Mouse (Mus musculus) limb, embryonic 15.5 days (tissue): ENCODE data around the gene Slc38a9. TPM values are rescaled to one million over a fixed set of nuclear protein-coding genes. Genes with fewer than 3 reads are reported as not detected.

ENCODE experiments used
- ATAC-seq: fragments of 200-750 bp; cut with Nextera tagmentation; 2 replicates; pipeline ENCODE4 v1.8.0; 2017; ENCODE audit warnings: low read depth, moderate TSS enrichment; ENCODE audit not compliant: insufficient number of reproducible peaks, low FRiP score, low TSS enrichment
- H3K27ac ChIP-seq: fragments of 300-500 bp; sonication (generic); 2 replicates; pipeline ENCODE4 v1.5.1; 2015; ENCODE audit warnings: moderate library complexity, mild to moderate bottlenecking, inconsistent platforms
- H3K27me3 ChIP-seq: fragments of 300-500 bp; sonication (generic); 2 replicates; pipeline ENCODE4 v1.6.1; 2015; ENCODE audit warnings: inconsistent platforms
- H3K36me3 ChIP-seq: fragments of 300-500 bp; sonication (generic); 2 replicates; pipeline ENCODE4 v1.6.1; 2015; ENCODE audit warnings: inconsistent platforms
- H3K4me1 ChIP-seq: fragments of 300-500 bp; sonication (generic); 2 replicates; pipeline ENCODE4 v1.6.1; 2015; ENCODE audit warnings: inconsistent platforms
- H3K4me2 ChIP-seq: fragments of 300-500 bp; sonication (generic); 2 replicates; pipeline ENCODE4 v1.6.1; 2015; ENCODE audit warnings: mild to moderate bottlenecking, inconsistent platforms
- H3K4me3 ChIP-seq: fragments of 300-500 bp; sonication (generic); 2 replicates; pipeline ENCODE4 v1.5.1; 2015; ENCODE audit warnings: mild to moderate bottlenecking, inconsistent platforms
- H3K9ac ChIP-seq: fragments of 300-500 bp; sonication (generic); 2 replicates; pipeline ENCODE4 v1.6.1; 2015; ENCODE audit warnings: inconsistent platforms
- H3K9me3 ChIP-seq: fragments of 300-500 bp; sonication (generic); 2 replicates; pipeline ENCODE4 v1.6.1; 2016; ENCODE audit warnings: inconsistent platforms
- WGBS: fragments of 180-500 bp; shearing (Covaris S2); methylation state at CpG from one replicate; pipeline ENCODE4 v1.1.7; 2015; 5-methylcytosine and 5-hydroxymethylcytosine counted together
- polyA plus RNA-seq: library from polyadenylated mRNA; unstranded; fragments of >200 nt; fragmentation: Nextera tagmentation; extraction: Ambion mirVana; gene quantifications from 2 replicates; pipeline ENCODE4 v1.2.1, GENCODE M21; 2015

The Slc38a9 gene
- polyA plus RNA-seq, 1 experiment from 2014 or later = 17.9 TPM

- no peak within 1 kb of the TSS for H3K4me3 ChIP-seq
- H3K9me3 ChIP-seq = no peaks in the 10 kb centered on the region; the same call in 1 of the 2 replicates
- no peaks in the 10 kb centered on the region for H3K36me3 ChIP-seq
- H3K4me1 ChIP-seq = no peaks in the 10 kb centered on the region
- H3K9ac ChIP-seq = no peak within 1 kb of the TSS
- no peaks in the 10 kb centered on the region for H3K27me3 ChIP-seq
- no peak within 1 kb of the TSS for H3K27ac ChIP-seq
- WGBS = 71% methylated on average over 45 of the region's 45 CpGs
- H3K4me2 ChIP-seq = 0 out of 2 replicates have a peak within 1 kb of the TSS, but pooled peaks have one; percentile 3
- ATAC-seq = no peak
Observed at GRCm38 (mm10) chr13:112652205-112652604, 8.3 kb upstream of the Slc38a9 start, which contains the start of gene Ddx4. Gene Ddx4 (minus strand): TSS chr13:112652475.

DNA sequence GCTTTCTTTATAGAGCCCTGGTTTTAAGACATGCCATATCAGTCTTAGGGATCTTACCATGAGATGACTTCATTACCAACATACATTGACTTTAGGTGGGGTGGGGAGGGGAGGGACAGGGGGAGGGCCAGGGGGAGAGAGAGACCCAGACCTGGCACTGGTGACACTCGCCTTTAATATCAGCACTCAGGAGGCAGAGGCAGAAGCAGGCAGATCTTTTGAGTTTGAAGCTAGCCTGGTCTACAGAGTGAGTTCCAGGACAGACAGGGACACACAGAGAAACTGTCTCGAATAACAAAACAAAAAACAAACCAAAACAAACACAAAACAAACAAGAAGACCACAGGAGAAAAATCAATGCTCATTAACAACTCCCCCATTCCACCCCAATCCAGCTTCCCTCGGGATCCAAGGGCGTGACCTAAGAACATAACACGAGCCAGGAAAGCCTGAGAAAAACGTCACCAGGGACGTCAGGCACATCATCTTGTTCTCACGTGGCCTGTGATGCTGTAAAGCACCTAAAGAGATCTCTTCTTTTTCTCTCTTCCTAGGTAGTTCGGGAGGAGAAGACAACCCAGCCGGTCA is 471 bp upstream of the Slc38a9 start:
- no peaks in the 10 kb centered on the region for H3K27me3 ChIP-seq
- H3K9ac ChIP-seq = no peak overlapping the region
- H3K4me1 ChIP-seq = peaks cover 11% of the 10 kb centered on the region; the same call in 1 of the 2 replicates
- H3K4me3 ChIP-seq = peak overlapping the region; percentile 74
- no peak overlapping the region for H3K27ac ChIP-seq
- WGBS = 4% methylated on average over 10 of the region's 10 CpGs
- no peaks in the 10 kb centered on the region for H3K36me3 ChIP-seq
- peak; percentile 37; the same call in 1 of the 2 replicates for ATAC-seq
- H3K9me3 ChIP-seq = no peaks in the 10 kb centered on the region
- peak overlapping the region; percentile 84 for H3K4me2 ChIP-seq

DNA sequence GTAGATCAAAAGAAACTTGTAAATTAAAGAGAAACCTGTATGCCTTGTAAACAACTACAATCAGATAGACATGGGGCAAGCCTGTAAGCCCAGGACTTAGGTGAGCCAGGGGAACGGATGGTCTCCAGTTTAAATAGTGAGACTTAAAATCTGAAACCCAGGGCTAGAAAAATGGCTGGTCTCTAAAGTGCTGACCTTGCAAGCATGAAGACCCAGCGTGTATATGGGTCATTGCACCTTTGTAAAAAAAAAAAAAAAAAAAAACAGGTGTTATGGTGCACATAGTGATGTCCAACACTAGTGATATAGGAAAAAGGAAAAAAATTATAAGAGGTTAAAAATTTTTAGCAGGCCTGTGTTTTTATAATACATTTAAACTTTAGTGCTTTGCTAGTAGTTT is 1.1 kb downstream of the Slc38a9 start:
- no peak overlapping the region for H3K27ac ChIP-seq
- no peaks in the 10 kb centered on the region for H3K9me3 ChIP-seq
- no peak overlapping the region for H3K4me3 ChIP-seq
- H3K4me2 ChIP-seq = no peak overlapping the region
- ATAC-seq = no peak
- peaks cover 11% of the 10 kb centered on the region; the same call in 1 of the 2 replicates for H3K4me1 ChIP-seq
- no peak overlapping the region for H3K9ac ChIP-seq
- 67% methylated on average over 2 of the region's 2 CpGs for WGBS
- no peaks in the 10 kb centered on the region for H3K36me3 ChIP-seq
- no peaks in the 10 kb centered on the region for H3K27me3 ChIP-seq

GRCm38 (mm10) chr13:112666433-112667024 is 6.0 kb downstream of the Slc38a9 start:
- H3K9ac ChIP-seq = no peak overlapping the region
- ATAC-seq = no peak
- no peaks in the 10 kb centered on the region for H3K27me3 ChIP-seq
- H3K4me3 ChIP-seq = no peak overlapping the region
- no peaks in the 10 kb centered on the region for H3K9me3 ChIP-seq
- H3K4me1 ChIP-seq = peaks cover 2% of the 10 kb centered on the region; the same call in 1 of the 2 replicates
- no peak overlapping the region for H3K4me2 ChIP-seq
- 81% methylated on average over 10 of the region's 10 CpGs for WGBS
- H3K27ac ChIP-seq = no peak overlapping the region
- peaks cover 6% of the 10 kb centered on the region for H3K36me3 ChIP-seq

DNA sequence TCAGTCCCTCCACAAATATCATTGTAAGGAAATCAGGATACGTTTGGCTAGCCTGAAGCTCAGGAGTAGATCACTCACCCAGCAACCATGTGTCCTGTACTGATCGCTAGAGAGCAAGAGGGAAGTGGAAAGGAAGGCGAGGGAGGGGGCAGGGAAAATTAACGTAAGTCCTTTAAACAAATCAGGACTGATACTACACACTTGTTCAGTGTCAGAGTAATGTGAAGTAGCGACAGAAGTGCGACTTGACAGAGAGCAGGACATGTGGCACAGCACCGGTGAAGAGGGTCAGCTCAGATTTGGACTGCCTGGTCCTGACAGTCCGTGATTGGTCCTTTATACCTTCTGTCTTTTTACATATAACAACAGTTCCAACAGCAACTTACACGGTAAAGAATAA is 6.7 kb downstream of the Slc38a9 start:
- H3K9ac ChIP-seq = no peak overlapping the region
- ATAC-seq = no peak
- 67% methylated on average over 9 of the region's 9 CpGs for WGBS
- no peaks in the 10 kb centered on the region for H3K4me1 ChIP-seq
- no peaks in the 10 kb centered on the region for H3K27me3 ChIP-seq
- peaks cover 12% of the 10 kb centered on the region for H3K36me3 ChIP-seq
- no peak overlapping the region for H3K4me3 ChIP-seq
- H3K27ac ChIP-seq = no peak overlapping the region
- no peak overlapping the region for H3K4me2 ChIP-seq
- no peaks in the 10 kb centered on the region for H3K9me3 ChIP-seq

- Histone ChIP-seq H3K36me3 (peaks cover 12% of the 10 kb centered on the region), H3K27me3 (no peaks in the 10 kb centered on the region), H3K4me1 (peaks cover 7% of the 10 kb centered on the region), H3K9me3 (no peaks in the 10 kb centered on the region), H3K27ac (no peak overlapping the region), H3K4me3 (no peak overlapping the region), H3K4me2 (no peak overlapping the region), H3K9ac (no peak overlapping the region)
- 70% methylated on average over 13 of the region's 13 CpGs for whole genome bisulfite sequencing
- ATAC-seq = no peak
Observed at GRCm38 (mm10) chr13:112671708-112672107, 11.2 kb downstream of the Slc38a9 start.

DNA sequence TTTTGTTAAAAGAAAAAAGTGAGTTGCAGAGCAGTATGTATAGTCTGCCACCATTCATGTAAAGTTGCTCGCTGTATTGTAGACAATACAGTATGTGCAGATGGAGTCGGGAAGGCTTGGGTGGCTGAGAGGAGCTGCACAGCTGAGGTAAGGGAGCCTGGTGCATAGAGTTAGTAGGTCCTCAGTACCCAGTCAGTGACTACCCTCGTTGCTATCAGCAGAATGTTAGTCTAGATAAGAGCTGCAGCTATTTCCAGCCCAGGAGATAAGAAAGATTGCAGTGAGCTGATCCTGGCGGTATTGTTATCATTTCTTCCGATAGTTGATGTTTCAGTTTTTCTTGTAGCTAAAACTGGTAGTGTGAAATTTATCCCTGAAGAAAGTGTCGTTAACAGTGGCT is 12.2 kb downstream of the Slc38a9 start:
- H3K4me3 ChIP-seq = no peak overlapping the region
- 87% methylated on average over 6 of the region's 6 CpGs for WGBS
- no peaks in the 10 kb centered on the region for H3K27me3 ChIP-seq
- H3K27ac ChIP-seq = no peak overlapping the region
- peaks cover 12% of the 10 kb centered on the region for H3K36me3 ChIP-seq
- H3K9ac ChIP-seq = no peak overlapping the region
- peaks cover 7% of the 10 kb centered on the region for H3K4me1 ChIP-seq
- ATAC-seq = no peak
- H3K9me3 ChIP-seq = no peaks in the 10 kb centered on the region
- no peak overlapping the region for H3K4me2 ChIP-seq

DNA sequence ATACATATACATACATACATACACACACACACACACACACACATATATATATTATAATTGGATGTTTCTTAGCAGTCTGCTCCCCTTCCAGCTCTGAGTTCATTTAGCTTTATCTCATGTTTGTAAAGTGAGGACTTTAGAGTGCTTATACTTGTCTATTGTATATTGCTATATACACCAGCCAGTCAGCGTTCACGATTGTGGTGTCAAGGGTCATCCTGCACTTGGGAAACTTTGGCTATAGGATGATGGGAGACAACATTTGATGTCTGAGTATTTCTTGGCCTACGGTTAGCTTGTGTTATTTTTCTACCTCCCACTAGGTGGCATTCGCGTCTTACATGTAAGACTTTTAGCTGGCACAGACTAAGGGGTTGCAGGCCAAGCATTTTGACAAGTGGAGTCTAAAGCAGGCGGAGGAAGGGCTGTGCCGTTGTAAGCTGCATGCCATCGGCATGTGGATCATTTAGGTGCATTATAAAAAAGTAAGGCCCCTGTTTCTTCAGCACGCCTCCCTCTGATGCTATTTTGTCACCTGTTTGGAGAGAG is 13.4 kb downstream of the Slc38a9 start:
- H3K9me3 ChIP-seq = no peaks in the 10 kb centered on the region
- ATAC-seq = peak; percentile 79; the same call in 1 of the 2 replicates
- no peak overlapping the region for H3K4me2 ChIP-seq
- no peak overlapping the region for H3K9ac ChIP-seq
- peaks cover 7% of the 10 kb centered on the region for H3K4me1 ChIP-seq
- H3K27ac ChIP-seq = no peak overlapping the region
- WGBS = 5% methylated on average over 9 of the region's 9 CpGs
- peaks cover 12% of the 10 kb centered on the region for H3K36me3 ChIP-seq
- H3K27me3 ChIP-seq = no peaks in the 10 kb centered on the region
- H3K4me3 ChIP-seq = no peak overlapping the region

- H3K27ac ChIP-seq = no peak overlapping the region
- no peak overlapping the region for H3K4me2 ChIP-seq
- ATAC-seq = no peak
- no peaks in the 10 kb centered on the region for H3K27me3 ChIP-seq
- H3K9ac ChIP-seq = no peak overlapping the region
- no peak overlapping the region for H3K4me3 ChIP-seq
- H3K4me1 ChIP-seq = peaks cover 7% of the 10 kb centered on the region
- H3K9me3 ChIP-seq = no peaks in the 10 kb centered on the region
- H3K36me3 ChIP-seq = no peaks in the 10 kb centered on the region
- WGBS = 89% methylated on average over 4 of the region's 4 CpGs
Observed at GRCm38 (mm10) chr13:112678154-112678553, 17.6 kb downstream of the Slc38a9 start.

DNA sequence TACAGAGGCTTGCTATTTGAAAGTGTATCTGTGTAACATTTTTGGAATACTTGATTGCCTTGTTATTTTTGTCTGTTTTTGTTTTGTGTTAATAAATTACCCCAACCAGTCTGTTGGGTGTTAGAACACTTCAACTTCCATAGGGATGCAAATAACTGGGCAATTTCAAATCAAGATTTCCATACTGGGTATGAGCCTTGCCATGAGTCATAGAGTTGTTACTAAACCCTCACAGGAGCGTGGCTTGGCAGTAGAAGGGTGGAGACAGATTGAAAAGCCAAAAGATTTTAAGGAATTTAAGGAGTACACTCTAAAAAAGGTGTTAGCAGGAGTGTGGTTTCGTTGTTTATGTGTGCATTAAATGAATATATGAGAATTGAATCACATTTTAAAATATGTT is 22.8 kb downstream of the Slc38a9 start:
- Histone ChIP-seq H3K27me3 (no peaks in the 10 kb centered on the region), H3K4me3 (no peak overlapping the region), H3K9ac (no peak overlapping the region), H3K27ac (no peak overlapping the region), H3K4me1 (no peaks in the 10 kb centered on the region), H3K4me2 (no peak overlapping the region), H3K36me3 (0 out of 2 replicates have a peak, but pooled peaks cover 2% of the 10 kb centered on the region), H3K9me3 (no peaks in the 10 kb centered on the region)
- WGBS = 36% methylated on average over 2 of the region's 2 CpGs
- no peak for ATAC-seq

- Histone ChIP-seq H3K4me1 (no peaks in the 10 kb centered on the region), H3K4me3 (no peak overlapping the region), H3K4me2 (no peak overlapping the region), H3K36me3 (0 out of 2 replicates have a peak, but pooled peaks cover 2% of the 10 kb centered on the region), H3K9ac (no peak overlapping the region), H3K27ac (peak overlapping the region; percentile 38; the same call in 1 of the 2 replicates), H3K9me3 (no peaks in the 10 kb centered on the region), H3K27me3 (no peaks in the 10 kb centered on the region)
- WGBS = 64% methylated on average over 6 of the region's 6 CpGs
- ATAC-seq = no peak
Observed at GRCm38 (mm10) chr13:112683970-112684369, 23.4 kb downstream of the Slc38a9 start.

GRCm38 (mm10) chr13:112686155-112686554 is 25.6 kb downstream of the Slc38a9 start:
- no peak for ATAC-seq
- Histone ChIP-seq H3K27me3 (no peaks in the 10 kb centered on the region), H3K4me2 (no peak overlapping the region), H3K4me3 (no peak overlapping the region), H3K36me3 (peaks cover 7% of the 10 kb centered on the region; the same call in 1 of the 2 replicates), H3K9me3 (no peaks in the 10 kb centered on the region), H3K4me1 (no peaks in the 10 kb centered on the region), H3K27ac (no peak overlapping the region), H3K9ac (no peak overlapping the region)
- WGBS = 77% methylated on average over 2 of the region's 2 CpGs
